Mouse (Mus musculus): ENCODE measurements around the gene Dynlrb2. TPM values are rescaled to one million over a fixed set of nuclear protein-coding genes. Genes with fewer than 3 reads are reported as not detected.

The Dynlrb2 gene
- 1 to 10 TPM; 2.7 to 3.7 TPM for total RNA-seq (2021)
- long read RNA-seq: 0 reads

- peak; percentile 88 to 96 for DNase-seq (ENCODE audit: low spot score in 2 of 2)
Measured at GRCm38 (mm10) chr8:116504477-116505120, at the start of gene Dynlrb2. Gene Dynlrb2 (plus strand): TSS chr8:116504974.

DNA sequence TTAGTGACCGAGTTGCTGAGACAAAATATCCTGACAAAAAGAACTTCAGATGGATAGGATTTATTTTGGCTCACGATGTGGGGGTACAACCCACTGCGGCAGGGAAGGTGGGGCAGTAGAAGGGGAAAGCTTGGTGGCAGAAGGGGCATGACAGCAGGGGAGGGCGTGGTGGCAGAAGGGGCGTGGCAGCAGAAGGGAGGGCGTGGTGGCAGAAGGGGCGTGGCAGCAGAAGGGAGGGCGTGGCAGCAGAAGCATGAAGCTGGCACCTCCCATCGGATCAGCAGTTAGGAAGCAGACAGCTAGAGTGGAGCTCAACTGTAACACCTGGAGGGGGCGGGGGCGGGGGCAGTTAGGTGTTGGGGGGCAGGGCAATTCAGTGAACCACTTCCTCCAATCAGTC lies 46.2 kb upstream of the Dynlrb2 start:
- DNase-seq (ENCODE audit: low spot score in 2 of 2): no peak

DNA sequence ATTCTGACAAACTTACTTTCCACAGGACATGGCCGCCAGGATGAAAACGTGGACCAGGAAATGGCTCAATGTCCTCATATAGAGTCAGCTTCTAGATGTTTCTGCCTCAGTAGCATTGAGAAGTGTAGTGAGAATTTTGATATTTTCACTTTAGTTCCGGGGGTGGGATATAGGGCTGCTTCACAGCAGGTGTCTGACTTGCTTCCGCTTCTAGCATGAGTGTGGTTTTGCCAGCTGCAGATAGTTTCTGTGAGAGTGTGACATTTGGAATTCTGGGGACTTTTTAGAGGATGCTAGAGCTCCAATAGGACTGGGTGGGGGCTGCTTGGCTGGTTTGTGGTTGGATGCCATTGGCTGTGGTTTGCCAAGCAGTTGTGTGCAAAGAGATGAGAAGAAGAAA lies 43.3 kb upstream of the Dynlrb2 start:
- no peak for DNase-seq (ENCODE audit: low spot score in 2 of 2)

GRCm38 (mm10) chr8:116466586-116466985 lies 38.2 kb upstream of the Dynlrb2 start:
- DNase-seq (ENCODE audit: low spot score in 2 of 2): no peak

DNA sequence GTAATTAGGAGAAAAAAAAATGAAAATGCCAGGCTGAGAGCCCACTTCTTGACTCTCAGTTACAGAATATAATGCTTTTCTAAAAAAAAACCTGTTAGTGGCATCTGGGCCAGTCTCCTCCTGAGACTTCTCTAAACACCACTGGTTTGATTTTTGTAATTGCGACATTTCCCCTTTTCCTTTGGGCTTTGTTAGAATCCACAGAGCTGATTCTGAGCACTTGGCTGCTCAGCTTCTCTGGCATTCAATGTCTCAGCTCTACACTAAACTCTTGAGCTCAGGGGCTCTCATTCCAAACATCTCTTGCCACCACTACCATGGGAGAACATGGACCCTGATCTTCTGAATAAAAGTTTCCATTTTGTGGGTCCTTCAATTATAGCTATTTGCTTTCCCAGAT lies 37.7 kb upstream of the Dynlrb2 start:
- no peak for DNase-seq (ENCODE audit: low spot score in 2 of 2)

GRCm38 (mm10) chr8:116477941-116478340 lies 26.8 kb upstream of the Dynlrb2 start:
- no peak for DNase-seq (ENCODE audit: low spot score in 2 of 2)

DNA sequence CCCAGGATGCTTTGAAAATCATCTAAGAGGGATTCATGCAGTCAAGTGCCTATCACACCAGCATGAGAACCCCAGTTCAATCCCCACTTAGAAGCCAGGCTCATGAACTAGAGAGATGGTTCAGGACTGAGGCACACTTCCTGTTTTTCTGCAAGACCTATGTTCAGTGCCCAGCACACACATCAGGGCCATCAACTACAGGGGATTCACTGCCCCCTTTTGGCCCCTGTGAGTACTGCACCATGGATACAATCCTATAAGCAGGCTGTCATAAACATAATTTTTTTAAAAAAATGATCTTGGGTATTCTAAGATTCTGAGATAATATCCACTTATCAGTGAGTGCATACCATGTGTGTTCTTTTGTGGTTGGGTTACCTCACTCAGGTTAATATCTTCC lies 26.1 kb upstream of the Dynlrb2 start:
- no peak for DNase-seq (ENCODE audit: low spot score in 2 of 2)

GRCm38 (mm10) chr8:116480894-116481293 lies 23.9 kb upstream of the Dynlrb2 start:
- peak; percentile 15 to 83 for DNase-seq (ENCODE audit: low spot score in 2 of 2)

DNA sequence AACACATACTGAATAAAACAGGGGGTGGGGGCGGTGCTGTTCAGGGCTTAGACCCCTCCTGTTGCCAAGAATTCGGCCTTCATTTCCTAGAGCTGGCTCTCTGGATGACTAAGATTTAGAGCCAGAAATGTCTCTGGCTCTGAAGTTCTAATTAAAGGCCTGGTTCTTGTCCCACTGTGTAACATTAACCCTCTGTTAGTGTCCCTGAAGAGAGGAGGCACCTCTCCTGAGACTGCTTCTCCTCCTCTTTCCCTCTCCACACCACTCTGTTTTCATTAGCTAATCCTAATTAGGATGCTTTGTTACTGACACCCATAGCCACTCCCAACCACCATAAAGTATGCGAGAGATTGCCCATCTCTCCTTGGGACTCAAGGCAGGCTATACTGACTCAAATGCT lies 22.0 kb upstream of the Dynlrb2 start:
- no peak for DNase-seq (ENCODE audit: low spot score in 2 of 2)

- peak in 1 of 2 experiments; percentile 36 for DNase-seq (ENCODE audit: low spot score in 2 of 2)
Measured at GRCm38 (mm10) chr8:116484087-116484486, 20.7 kb upstream of the Dynlrb2 start.

- DNase-seq (ENCODE audit: low spot score in 2 of 2): no peak
Measured at GRCm38 (mm10) chr8:116488546-116488945, 16.2 kb upstream of the Dynlrb2 start.

DNA sequence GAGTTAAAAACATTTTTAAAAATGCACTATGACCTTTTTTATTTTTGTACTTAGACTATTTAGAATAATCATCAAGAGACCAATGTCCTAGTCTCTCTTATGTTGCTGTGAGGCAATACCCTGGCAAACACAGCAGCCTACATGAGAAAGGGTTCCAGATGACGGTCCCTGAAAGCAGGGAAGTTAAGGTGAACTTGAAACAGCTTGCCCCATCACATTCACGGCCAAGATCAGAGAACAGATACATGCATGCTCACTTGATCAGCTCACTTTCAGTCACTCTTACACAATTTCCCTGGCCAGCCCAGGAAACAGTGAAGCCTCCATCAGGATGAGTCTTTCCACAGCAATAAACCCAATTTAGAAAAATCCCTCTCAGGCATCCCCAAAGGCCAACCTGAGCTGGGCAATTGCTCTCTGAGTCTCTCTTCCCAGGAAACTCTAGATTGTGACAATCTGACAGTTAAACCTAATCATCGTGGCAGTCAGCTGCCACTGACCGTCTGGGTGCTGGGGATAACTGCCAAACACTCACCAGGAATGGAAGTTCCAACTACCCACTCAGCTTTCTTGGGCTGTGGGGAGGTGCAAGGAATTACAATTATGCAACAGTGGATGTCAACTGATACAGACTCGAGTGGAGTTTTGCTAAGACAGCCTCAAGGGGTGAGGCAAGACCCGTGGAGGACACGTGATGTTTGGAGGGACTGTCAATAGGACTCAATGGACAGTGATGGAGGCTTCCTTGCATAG lies 4.5 kb upstream of the Dynlrb2 start:
- DNase-seq (ENCODE audit: low spot score in 2 of 2): no peak

DNA sequence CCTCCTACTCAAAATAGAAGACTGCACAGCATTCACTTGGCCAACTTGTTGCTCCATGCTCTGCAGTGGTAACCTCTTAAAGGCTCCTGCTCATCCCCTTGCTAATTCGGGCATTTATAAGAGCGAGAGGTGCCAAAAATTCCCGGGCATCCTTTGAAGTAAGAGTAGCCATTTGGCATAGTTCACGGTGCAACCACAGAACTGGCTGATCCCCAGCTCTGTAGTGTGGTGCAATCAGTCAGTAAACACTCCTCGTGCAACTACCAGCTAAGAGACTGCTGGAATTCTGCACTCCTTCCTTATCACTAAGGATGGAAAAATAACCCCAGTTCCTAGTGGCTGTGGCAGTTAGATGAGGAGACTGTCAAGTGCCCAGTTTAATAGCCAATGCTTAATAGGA lies 3.9 kb downstream of the Dynlrb2 start:
- DNase-seq (ENCODE audit: low spot score in 2 of 2): no peak

DNA sequence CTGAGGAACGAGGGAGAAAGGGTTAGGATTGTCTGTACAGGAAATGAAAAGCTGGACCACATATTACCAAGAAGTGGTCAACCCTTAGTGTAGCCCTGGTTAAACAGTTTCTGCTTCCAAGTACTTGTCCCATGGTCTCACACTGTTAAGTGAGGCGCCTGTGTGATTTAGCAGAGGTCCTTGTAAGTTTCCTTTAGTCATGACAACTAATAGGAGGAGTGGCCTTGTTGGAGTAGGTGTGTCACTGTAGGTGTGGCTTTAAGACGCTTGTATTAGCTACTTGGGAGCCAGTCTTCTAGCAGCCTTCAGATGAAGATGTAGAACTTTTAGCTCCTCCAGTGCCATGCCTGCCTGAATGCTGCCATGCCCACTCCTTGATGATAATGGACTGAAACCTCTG lies 4.5 kb downstream of the Dynlrb2 start:
- no peak for DNase-seq (ENCODE audit: low spot score in 2 of 2)

- DNase-seq (ENCODE audit: low spot score in 2 of 2): no peak
Measured at GRCm38 (mm10) chr8:116519676-116520075, 14.9 kb downstream of the Dynlrb2 start.

DNA sequence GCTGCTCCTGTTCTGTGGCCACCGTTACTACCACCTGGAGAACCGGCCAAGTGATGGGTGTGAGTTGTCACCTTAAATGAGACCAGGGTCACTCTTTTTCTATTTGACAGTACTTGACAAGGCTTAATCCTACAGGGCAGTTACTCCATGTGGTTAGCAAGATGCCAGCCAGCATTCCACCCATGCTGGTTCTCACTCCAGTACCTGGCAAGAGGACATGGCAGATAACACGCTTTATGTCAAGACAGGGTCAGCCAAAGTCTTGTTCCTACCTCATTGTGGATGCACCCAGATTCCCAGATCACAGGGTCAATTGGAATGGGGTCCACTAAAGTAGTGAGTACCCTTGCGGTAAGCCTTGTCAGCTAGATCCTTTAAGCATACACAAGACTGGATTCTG lies 16.4 kb downstream of the Dynlrb2 start:
- no peak for DNase-seq (ENCODE audit: low spot score in 2 of 2)

GRCm38 (mm10) chr8:116521641-116522040 lies 16.9 kb downstream of the Dynlrb2 start:
- DNase-seq (ENCODE audit: low spot score in 2 of 2): no peak

DNA sequence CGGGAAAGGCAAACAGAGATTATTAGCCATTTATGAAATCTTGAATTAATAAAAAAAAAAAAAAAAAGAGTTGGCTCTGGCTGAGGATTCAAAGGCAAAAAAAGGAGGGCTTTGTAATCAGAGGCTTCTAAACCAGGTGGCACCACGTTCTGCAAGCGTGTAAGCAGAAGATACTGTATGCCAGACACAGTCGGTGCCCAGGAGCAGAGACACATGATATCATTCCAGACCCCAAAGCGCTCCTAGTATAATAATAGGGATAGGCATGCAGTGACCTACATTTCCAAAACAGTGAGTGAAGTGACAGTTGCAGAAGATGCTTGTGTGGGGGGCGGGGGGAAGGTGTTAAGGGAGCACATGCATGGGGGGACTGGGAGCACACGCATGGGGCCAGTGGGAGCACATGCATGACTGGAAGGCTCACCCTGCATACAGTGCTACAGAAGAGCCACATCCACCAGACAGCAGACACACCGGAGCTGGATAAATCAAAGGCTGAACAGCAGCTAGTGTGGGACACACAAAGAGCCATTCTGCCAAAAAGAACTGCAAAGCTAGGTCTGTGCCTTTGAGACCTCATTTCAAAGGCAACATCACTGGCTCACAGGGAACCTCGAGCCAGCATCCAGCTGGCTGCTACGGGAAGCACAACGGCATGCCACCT lies 17.5 kb downstream of the Dynlrb2 start:
- DNase-seq (ENCODE audit: low spot score in 2 of 2): no peak

- DNase-seq (ENCODE audit: low spot score in 2 of 2): no peak
Measured at GRCm38 (mm10) chr8:116524915-116525314, 20.1 kb downstream of the Dynlrb2 start.

- DNase-seq (ENCODE audit: low spot score in 2 of 2): no peak
Measured at GRCm38 (mm10) chr8:116528736-116529135, 24.0 kb downstream of the Dynlrb2 start.

DNA sequence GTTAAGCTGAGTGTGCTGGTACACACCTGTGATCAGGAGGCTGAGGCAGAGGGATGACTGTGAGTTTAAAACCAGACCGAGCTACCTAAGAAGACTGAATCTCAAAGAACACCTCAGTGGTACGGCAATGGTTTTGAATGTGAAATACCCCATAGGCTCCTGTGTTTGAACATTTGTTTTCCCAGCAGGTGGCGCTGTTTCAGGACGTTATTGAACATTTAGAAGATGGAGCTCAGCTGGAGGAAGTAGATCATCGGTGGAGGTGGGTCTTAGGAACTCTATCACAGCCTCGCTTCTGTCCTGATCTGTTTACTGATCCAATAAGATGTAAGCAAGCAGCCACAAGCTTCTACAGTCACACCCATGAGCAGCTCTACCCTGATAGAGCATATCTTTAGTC lies 28.3 kb downstream of the Dynlrb2 start:
- no peak for DNase-seq (ENCODE audit: low spot score in 2 of 2)

- no peak for DNase-seq (ENCODE audit: low spot score in 2 of 2)
Measured at GRCm38 (mm10) chr8:116536786-116537185, 32.0 kb downstream of the Dynlrb2 start.

Data from layer of hippocampus, adult 18-20 months (tissue).